Mouse (Mus musculus): Measurements from ENCODE around the gene Os9.
"Not testable (repeated sequence)": the region's sequence is repeated elsewhere in the genome, so short reads cannot be mapped to it uniquely, and the experiment has no call there.

DNA sequence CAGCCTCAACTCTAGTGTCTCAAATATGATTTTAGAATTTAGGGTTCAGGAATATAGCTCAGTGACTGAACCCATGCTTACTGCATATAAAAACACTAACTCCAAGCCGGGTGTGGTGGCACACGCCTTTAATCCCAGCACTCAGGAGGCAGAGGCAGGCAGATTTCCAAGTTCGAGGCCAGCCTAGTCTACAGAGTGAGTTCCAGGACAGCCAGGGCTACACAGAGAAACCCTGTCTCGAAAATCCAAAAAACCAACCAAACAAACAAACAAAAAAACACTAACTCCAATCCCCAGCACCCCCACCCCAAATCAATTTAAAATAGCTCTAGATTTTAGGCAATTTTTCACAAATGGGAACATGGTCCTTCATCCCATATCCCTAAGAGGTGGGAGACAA is 58.8 kb downstream of the Os9 start:
- TF ChIP-seq CTCF (conservative IDR thresholded peaks at IDR 0.05; ENCODE audit: insufficient read depth, insufficient read length, low read depth, low read length); POLR2A (IDR thresholded peaks at IDR 0.05; ENCODE audit: low read depth, low read length): not testable (repeated sequence)
